Mouse (Mus musculus) right cerebral cortex, postnatal 14 days (tissue): Measurements from ENCODE around the gene Polr3h.
A peak's percentile ranks its signal among the peaks of the same experiment; 100 is the strongest.

Source experiments
- DNase-seq: peaks from one replicate; pipeline ENCODE4 v3.0.0; 2022

Gene Polr3h

GRCm38 (mm10) chr15:81839634-81840033, 86.4 kb downstream of the Polr3h start:
- DNase-seq = peak; percentile 40

- no peak for DNase-seq
These were observed 87.3 kb downstream of the Polr3h start for GRCm38 (mm10) chr15:81838554-81839235.
